Mouse (Mus musculus): ENCODE measurements around the gene Gm12258.

DNA sequence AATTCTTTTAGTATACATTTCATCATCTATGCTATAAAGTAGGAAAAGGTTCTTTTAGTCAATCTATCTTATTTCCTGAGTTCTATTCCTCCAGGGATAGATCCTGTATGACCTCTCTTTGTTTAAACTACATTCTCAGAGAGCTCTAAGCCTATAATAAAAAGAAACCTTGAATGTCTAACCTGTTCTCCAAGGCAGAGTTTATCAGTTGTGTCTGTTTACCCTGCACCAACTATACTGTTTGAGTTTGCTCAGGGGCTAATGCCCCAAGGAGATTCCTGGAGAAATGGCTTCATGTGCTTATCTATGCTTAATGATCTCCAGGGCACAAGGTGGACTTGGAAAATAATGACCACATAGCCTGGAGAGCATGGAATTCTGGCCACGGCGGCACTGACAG is 42.6 kb upstream of the Gm12258 start:
- TF ChIP-seq CTCF (IDR thresholded peaks at IDR 0.05; ENCODE audit: low read depth), result no peak
- TF ChIP-seq EP300 (IDR thresholded peaks at IDR 0.05; ENCODE audit: low read depth), result no peak
